Mouse (Mus musculus) stomach, embryonic 14.5 days (tissue): ENCODE measurements around the gene Mybpc3. TPM values are rescaled to one million over a fixed set of nuclear protein-coding genes. Genes with fewer than 3 reads are reported as not detected.

Source experiments
- ATAC-seq: fragments of 200-750 bp; cut with Nextera tagmentation; 2 replicates; pipeline ENCODE4 v1.8.0; 2017; ENCODE audit warnings: low read depth, moderate TSS enrichment; ENCODE audit not compliant: insufficient number of reproducible peaks, insufficient read depth, low FRiP score
- H3K27ac ChIP-seq: fragments of 300-500 bp; sonication (generic); 2 replicates; pipeline ENCODE4 v1.5.1; 2014; ENCODE audit warnings: mild to moderate bottlenecking, low read length, moderate library complexity, mixed read lengths
- H3K27me3 ChIP-seq: fragments of 300-500 bp; sonication (generic); 2 replicates; pipeline ENCODE4 v1.6.1; 2014; ENCODE audit warnings: low read length, control low read depth, mixed read lengths; ENCODE audit not compliant: control insufficient read depth, insufficient read depth
- H3K36me3 ChIP-seq: fragments of 300-500 bp; sonication (generic); 2 replicates; pipeline ENCODE4 v1.6.1; 2014; ENCODE audit warnings: mild to moderate bottlenecking, control low read depth, low read length, moderate library complexity, mixed read lengths; ENCODE audit not compliant: control insufficient read depth, insufficient read depth
- H3K4me1 ChIP-seq: fragments of 300-500 bp; sonication (generic); 2 replicates; pipeline ENCODE4 v1.6.1; 2014; ENCODE audit warnings: low read length, control low read depth, mixed read lengths; ENCODE audit not compliant: control insufficient read depth, insufficient read depth
- H3K4me2 ChIP-seq: fragments of 300-500 bp; sonication (generic); replicated peaks from 2 replicates; pipeline ENCODE4 v1.6.1; 2014; ENCODE audit warnings: low read depth, low read length, control low read depth
- H3K4me3 ChIP-seq: fragments of 300-500 bp; sonication (generic); 2 replicates; pipeline ENCODE4 v1.5.1; 2014; ENCODE audit warnings: low read depth, low read length, control low read depth
- H3K9ac ChIP-seq: fragments of 300-500 bp; sonication (generic); replicated peaks from 2 replicates; pipeline ENCODE4 v1.6.1; 2014; ENCODE audit warnings: low read depth, mild to moderate bottlenecking, control low read depth, low read length, moderate library complexity, mixed read lengths
- H3K9me3 ChIP-seq: fragments of 300-500 bp; sonication (generic); 2 replicates; pipeline ENCODE4 v1.6.1; 2016; ENCODE audit warnings: low read depth, low read length, control low read depth; ENCODE audit not compliant: control insufficient read depth
- WGBS: fragments of 180-500 bp; shearing (Covaris S2); extraction: QIAGEN DNeasy Blood & Tissue Kit; methylation state at CpG from one replicate; pipeline ENCODE4 v1.1.7; 2014; 5-methylcytosine and 5-hydroxymethylcytosine counted together
- polyA plus RNA-seq: library from polyadenylated mRNA; unstranded; fragments of >200 nt; fragmentation: Nextera tagmentation; extraction: Ambion mirVana; gene quantifications from 2 replicates; pipeline ENCODE4 v1.2.1, GENCODE M21; 2014

Gene Mybpc3
- polyA plus RNA-seq, 1 experiment from 2014 or later, result 0.42 TPM

DNA sequence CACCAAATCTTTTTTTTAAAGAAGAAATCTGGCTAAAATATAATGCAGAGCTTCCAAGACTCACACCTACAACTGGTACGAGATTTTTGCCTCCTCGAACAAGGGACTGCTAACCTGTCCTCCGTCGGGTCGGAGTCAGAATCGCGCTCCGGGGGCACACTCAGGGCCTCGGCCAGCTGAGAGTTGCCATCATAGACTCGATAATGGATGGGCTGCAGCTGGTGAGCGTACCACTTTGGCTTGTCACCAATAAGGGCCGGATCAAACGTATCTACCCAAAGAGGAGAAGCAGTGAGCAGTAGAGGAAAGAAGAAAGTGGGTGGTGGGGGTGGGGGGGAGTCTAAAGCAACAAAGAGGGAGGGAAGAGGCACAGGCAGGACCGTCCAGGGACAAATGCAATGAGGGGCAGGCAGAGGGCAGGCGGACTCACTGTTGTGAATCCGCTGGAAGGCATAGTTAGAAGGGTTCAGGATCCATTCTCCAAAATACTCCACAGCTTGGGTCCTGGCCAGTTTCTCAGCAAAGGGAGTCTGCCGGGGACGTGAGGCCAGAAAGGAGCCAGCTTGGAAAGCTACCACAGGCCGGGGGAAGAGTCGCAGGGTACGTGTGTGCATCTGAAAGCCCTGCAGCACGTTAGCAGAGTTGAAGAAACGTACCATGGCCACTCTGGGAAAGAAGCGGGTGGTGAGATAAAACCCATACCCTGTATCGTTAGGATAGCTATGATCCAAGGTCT, 51.8 kb downstream of the Mybpc3 start:
- Histone ChIP-seq H3K4me3 (no peak overlapping the region), H3K9ac (no peak overlapping the region), H3K27me3 (no peaks in the 10 kb centered on the region), H3K36me3 (peaks cover 20% of the 10 kb centered on the region), H3K27ac (no peak overlapping the region), H3K4me1 (no peaks in the 10 kb centered on the region), H3K4me2 (no peak overlapping the region), H3K9me3 (no peaks in the 10 kb centered on the region)
- no peak for ATAC-seq
- 74% methylated on average over 25 of the region's 25 CpGs for WGBS

DNA sequence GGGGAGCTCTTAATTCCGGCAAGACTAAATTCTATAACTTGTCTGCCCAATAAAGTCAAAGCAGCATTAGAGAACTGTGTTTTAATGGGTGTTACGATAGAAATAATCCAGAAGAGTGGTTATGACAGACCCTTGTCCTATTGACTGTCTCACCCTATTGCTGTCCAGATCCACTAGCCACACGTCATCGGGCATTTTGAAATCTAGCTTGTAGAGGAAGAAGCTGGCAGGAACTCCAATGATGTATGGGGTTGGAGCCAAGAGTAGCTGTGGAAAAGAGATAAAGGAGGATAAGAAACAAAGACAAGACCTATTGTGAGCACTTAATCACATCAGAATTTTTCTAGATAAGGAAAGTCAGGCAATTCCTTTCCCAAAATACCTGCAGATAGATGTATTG, 57.5 kb downstream of the Mybpc3 start:
- no peak overlapping the region for H3K27ac ChIP-seq
- ATAC-seq, result no peak
- peaks cover 23% of the 10 kb centered on the region for H3K36me3 ChIP-seq
- H3K9me3 ChIP-seq, result no peaks in the 10 kb centered on the region
- H3K4me2 ChIP-seq, result no peak overlapping the region
- H3K4me1 ChIP-seq, result no peaks in the 10 kb centered on the region
- H3K9ac ChIP-seq, result no peak overlapping the region
- WGBS, result 86% methylated on average over 4 of the region's 4 CpGs
- H3K27me3 ChIP-seq, result no peaks in the 10 kb centered on the region
- H3K4me3 ChIP-seq, result no peak overlapping the region

DNA sequence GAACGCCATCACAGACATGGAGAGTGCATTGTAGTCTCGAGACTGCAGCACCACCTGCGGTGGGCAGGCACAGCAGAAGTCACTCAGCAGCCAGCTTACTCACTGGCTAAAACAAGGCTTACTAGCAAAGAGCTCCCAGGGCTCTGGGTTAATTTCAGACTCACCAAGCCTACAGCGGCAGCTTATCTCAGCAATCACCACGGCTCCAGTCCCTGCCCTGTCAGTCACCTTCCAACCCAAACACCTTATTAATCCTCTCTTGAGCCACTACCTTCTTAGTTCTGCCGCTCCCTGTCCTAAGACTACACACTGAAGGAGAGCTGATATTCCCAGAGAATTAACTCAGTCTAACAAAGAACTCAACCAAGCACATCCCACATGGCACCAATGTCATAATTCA, 58.3 kb downstream of the Mybpc3 start:
- Histone ChIP-seq H3K27ac (no peak overlapping the region), H3K4me3 (no peak overlapping the region), H3K4me1 (no peaks in the 10 kb centered on the region), H3K27me3 (no peaks in the 10 kb centered on the region), H3K9ac (no peak overlapping the region), H3K36me3 (peaks cover 23% of the 10 kb centered on the region), H3K9me3 (no peaks in the 10 kb centered on the region), H3K4me2 (no peak overlapping the region)
- WGBS, result 70% methylated on average over 6 of the region's 6 CpGs
- no peak for ATAC-seq

DNA sequence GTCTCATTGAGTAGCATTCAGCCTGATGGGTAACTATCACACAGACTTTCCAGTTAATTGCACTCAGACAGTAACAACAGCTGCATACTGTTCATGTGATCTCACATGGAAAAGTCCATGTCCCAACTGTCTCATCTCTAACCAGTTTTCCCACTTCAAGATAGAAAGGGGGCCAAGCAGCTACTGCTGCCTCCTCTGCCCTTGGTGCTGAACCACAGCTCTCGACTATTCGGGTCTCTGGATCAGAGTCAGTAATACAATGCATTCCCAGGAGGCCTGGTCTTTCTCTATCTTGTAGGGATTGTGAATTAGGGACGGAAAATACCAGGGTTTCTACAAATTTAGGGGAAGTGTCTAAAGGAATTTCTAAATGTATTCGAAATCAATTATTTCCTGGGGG, 61.9 kb downstream of the Mybpc3 start:
- no peak for ATAC-seq
- H3K4me2 ChIP-seq, result no peak overlapping the region
- peaks cover 4% of the 10 kb centered on the region; the same call in 1 of the 2 replicates for H3K4me1 ChIP-seq
- no peaks in the 10 kb centered on the region for H3K9me3 ChIP-seq
- H3K36me3 ChIP-seq, result peaks cover 17% of the 10 kb centered on the region
- H3K9ac ChIP-seq, result no peak overlapping the region
- no peak overlapping the region for H3K4me3 ChIP-seq
- H3K27ac ChIP-seq, result no peak overlapping the region
- 46% methylated on average over 4 of the region's 4 CpGs for WGBS
- no peaks in the 10 kb centered on the region for H3K27me3 ChIP-seq

DNA sequence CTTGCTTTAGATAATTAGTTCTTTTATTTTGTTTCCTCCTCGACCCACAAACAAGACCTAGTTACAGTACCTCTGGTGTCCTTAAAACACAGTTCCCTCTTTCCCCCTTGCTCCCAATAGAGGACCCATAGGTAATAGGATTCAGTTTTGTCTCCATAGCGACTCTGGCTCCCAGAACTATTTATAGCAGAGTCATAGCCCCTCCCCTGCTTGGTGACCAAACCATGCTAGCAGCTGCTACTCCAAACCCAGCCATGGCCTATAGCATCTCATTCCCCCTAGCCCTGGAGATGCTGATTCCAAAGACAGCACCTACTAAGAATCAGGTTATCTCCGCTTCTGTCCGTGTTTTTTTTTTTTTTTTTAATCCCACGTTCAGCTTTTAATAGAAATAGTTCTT, 62.8 kb downstream of the Mybpc3 start:
- peaks cover 4% of the 10 kb centered on the region; the same call in 1 of the 2 replicates for H3K4me1 ChIP-seq
- H3K27me3 ChIP-seq, result no peaks in the 10 kb centered on the region
- peaks cover 12% of the 10 kb centered on the region for H3K36me3 ChIP-seq
- WGBS, result 78% methylated on average over 5 of the region's 5 CpGs
- no peak overlapping the region for H3K4me2 ChIP-seq
- H3K9me3 ChIP-seq, result no peaks in the 10 kb centered on the region
- H3K9ac ChIP-seq, result no peak overlapping the region
- no peak overlapping the region for H3K4me3 ChIP-seq
- H3K27ac ChIP-seq, result no peak overlapping the region
- no peak for ATAC-seq

DNA sequence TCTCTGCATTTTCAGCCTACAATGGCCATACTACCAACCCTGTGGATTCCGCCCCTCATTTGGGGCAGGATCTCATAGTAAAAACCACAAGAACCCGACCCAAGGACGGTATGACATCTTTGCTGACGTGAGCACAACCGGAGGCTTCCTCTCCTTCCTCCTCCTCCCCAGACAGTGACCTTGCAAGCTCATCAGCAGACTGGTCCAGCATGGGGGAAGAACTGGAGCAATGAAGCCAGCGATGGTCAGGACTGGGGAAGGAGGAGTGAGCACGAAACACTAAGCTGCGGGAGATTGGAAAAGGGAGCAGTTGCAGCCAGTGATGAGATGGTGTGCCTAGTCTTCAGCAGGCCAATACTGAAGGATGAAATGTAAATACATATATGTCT, 64.1 kb downstream of the Mybpc3 start:
- no peak overlapping the region for H3K27ac ChIP-seq
- peak overlapping the region; percentile 52 for H3K4me2 ChIP-seq
- no peak overlapping the region for H3K9ac ChIP-seq
- peak overlapping the region; percentile 95 for H3K4me3 ChIP-seq
- 0 out of 2 replicates have a peak, but pooled peaks cover under 1% of the 10 kb centered on the region for H3K36me3 ChIP-seq
- no peak for ATAC-seq
- WGBS, result 9% methylated on average over 8 of the region's 8 CpGs
- H3K9me3 ChIP-seq, result no peaks in the 10 kb centered on the region
- peaks cover 4% of the 10 kb centered on the region; the same call in 1 of the 2 replicates for H3K4me1 ChIP-seq
- no peaks in the 10 kb centered on the region for H3K27me3 ChIP-seq

DNA sequence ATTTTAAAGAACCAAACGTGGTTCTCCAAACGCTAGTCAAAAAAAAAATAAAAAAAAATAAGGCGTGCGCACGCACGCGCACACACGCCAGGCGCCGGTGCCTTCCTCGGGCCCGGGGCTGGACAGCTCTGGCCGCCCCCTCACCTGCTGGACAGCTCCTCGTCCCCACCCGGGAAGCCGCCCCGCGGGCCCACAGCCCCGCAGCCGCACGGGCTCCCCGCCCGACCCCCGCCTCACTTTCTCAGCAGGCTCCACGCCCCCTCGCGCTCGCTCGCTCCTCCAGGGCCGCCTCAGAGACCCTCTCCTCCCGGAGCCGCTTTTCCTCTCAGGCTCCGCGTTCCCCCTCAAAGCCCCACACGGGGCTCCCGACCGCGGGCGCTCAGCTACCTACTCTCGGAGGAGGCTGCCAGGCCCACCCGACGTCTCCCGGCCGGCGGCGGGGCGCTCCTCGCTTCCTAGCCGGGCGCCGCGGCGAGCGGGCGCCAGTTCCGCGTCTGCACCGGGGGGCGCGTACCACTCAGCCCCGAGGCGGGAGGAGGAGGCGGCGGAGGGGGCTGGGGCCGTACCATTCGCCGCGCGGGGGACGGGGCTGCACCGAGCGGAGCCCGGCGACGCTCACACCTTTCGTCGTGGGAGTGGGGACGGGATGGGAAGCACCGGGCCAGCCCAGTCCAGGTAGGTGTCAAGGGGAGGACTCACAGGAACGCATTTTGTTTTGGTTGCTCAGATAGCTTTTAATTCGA, 64.6 kb downstream of the Mybpc3 start:
- H3K27me3 ChIP-seq, result no peaks in the 10 kb centered on the region
- ATAC-seq, result peak; percentile 94
- H3K9ac ChIP-seq, result peak overlapping the region; percentile 57
- H3K4me1 ChIP-seq, result peaks cover 4% of the 10 kb centered on the region; the same call in 1 of the 2 replicates
- peak overlapping the region; percentile 95 for H3K4me3 ChIP-seq
- no peaks in the 10 kb centered on the region for H3K9me3 ChIP-seq
- WGBS, result 1% methylated on average over 69 of the region's 81 CpGs
- peak overlapping the region; percentile 52 for H3K4me2 ChIP-seq
- H3K36me3 ChIP-seq, result no peaks in the 10 kb centered on the region
- peak overlapping the region; percentile 77 for H3K27ac ChIP-seq

DNA sequence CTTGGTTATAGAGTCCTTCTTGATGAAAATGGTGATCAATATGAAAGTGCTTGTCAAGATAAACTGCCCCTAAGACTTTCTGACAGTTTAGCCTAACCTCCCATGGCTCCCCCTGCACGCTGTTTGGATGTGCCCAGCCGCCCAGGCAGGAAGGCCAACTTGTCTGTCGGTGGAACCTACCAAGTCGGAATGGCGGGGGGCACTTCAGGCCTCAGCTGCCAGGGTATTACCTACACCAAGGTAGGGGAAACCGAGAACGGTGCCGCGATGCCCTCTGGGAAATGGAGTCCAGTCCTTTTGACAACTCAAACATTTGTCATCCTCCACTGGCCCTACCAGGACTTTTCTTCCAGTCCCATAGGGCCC, 65.2 kb downstream of the Mybpc3 start:
- peak overlapping the region; percentile 77 for H3K27ac ChIP-seq
- WGBS, result 1% methylated on average over 9 of the region's 9 CpGs
- peak; percentile 96 for ATAC-seq

More for the DNA sequence above, 65.2 kb downstream of the Mybpc3 start:
- Histone ChIP-seq H3K36me3 (no peaks in the 10 kb centered on the region), H3K4me2 (peak overlapping the region; percentile 52), H3K4me3 (peak overlapping the region; percentile 95), H3K9me3 (no peaks in the 10 kb centered on the region), H3K9ac (peak overlapping the region; percentile 57), H3K27me3 (no peaks in the 10 kb centered on the region), H3K4me1 (peaks cover 4% of the 10 kb centered on the region; the same call in 1 of the 2 replicates)
